Mouse (Mus musculus): Measurements from ENCODE around the gene Gm21885.

Gene Gm21885

DNA sequence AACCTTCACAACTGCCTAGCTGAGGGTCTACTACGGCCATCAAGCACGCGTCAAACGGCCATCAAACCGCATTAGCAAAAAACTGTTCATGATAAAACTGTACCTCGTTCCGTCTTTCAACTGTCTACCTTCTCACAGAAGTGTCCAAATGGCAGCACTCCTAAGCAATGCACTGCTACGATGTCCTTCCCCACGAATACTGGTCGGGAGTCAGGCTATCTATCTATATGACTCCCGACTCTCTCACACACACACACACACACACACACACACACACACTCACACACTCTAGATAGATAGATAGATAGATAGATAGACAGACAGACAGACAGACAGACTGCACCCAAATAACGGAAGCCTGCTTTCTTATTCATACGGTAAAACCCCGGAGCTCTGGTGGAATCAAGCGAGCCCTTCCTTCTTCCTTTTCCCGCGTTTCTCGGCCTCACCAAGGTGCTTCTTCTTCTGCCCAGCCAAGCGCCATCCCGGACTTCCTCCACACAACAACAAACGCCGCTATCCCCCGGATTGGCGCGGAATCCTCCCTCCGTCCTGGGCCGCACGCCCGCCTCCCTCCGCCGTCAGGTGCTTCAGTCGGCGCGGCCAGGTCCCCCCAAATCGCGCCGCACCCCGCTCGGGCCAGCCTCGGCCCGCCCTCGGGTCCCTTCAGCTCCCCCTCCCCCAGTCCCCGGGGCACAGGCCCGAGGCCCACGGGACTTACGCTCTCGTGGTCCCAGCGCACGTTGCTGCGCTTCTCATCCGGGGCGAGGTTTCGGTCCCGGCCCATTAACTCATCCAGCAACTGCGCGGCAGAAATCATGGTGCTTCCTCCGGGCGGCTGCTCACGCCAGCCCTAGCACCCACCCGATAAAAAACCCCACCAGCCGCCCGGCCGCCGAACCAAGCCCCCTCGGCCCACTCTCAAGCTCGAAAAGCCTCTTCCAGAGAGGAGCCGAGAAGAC is 39.6 kb downstream of the Gm21885 start:
- DNase-seq = no peak

DNA sequence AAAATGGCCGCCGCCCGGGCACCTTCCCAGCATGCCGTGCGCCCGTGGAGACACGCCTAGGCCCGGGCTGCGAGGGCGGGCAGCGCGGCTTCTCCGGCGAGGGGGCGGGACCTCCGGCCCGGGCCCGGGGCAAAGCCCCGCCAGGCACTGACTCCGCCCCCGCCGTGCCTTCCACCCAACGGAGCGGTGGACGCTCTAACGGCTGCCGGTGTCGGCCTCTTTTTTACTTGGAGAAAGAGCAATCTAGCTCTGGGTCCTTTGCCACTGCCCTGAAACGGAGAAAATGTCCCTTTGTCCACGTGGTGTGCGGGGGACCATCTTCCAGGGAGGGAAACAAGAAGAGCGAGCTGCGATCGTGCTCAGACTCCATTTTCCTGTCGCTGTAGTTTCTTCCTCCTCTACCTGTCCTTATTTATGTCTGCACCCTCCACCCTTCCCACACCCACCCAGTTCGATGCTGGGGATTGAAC is 40.3 kb downstream of the Gm21885 start, which contains the start of gene Luc7l3:
TSS of gene Luc7l3 (minus strand) at position 58 of the 470 bp plus-strand sequence.
- peak; percentile 96 for DNase-seq

DNA sequence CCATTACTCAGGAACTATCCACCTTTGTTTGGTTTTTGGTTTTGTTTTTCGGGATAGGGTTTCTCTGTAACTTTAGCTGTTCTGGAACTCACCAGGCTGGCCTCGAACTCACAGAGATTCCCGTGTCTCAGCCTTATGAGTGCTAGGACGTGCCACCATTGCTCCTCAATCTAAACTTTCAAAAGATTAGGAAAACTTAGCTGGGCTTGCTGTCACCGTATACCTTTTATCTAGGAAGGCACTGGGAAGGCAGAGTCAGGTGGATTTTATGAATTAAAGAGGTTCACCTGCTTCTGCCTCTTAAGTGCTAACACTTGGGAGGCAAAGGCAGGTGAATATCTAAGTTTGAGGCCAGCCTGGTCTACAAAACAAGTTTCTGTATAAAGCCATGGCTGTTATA is 41.0 kb downstream of the Gm21885 start:
- DNase-seq = no peak

DNA sequence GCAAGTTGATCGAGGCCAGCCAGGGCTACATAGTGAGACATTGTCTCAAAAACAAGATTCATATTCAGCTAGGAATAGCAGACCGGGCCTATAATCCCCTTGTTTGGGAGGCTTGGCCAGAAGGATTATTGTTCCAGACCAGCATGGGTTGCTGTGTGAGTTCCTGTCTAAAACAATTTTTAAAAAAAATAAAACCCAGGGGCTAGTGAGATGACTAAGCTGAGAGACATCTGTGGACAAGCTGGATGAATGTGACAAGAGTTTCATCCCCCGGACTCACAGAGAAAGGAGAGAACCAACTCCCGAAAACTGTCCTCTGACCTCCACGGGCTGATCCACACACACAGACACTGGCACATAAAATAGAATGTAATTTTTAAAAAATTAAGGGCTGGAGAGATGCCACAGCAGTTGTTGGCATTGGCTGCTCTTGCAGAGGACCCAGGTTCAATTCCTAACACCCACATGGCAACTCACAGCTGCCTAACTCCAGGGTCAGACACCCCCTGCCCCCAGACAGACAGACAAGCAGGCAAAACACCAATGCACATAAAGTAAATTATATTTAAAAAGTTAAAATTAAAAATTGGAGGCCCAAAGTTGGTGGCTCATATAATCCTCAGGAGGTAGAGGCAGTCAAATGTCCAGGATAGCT is 41.7 kb downstream of the Gm21885 start:
- no peak for DNase-seq

DNA sequence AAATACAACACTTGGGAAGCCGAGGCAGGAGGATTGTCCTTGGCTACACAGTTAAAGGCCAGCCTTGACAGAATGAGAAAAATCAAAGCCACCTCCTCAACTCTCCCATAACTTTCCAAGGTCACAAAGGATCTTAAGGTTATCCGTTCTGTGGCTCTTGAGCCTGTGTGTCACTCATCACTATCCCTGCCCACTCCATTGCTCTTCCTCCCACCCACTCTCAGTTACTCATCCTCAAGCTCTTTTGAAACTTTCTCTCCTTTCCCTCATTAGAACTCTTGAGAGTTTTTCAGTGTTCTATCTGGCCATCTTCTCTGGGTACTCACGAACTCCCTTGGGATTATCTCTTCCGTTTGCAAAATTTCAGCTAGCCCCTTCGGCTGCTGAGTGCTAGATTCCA is 42.9 kb downstream of the Gm21885 start:
- no peak for DNase-seq

DNA sequence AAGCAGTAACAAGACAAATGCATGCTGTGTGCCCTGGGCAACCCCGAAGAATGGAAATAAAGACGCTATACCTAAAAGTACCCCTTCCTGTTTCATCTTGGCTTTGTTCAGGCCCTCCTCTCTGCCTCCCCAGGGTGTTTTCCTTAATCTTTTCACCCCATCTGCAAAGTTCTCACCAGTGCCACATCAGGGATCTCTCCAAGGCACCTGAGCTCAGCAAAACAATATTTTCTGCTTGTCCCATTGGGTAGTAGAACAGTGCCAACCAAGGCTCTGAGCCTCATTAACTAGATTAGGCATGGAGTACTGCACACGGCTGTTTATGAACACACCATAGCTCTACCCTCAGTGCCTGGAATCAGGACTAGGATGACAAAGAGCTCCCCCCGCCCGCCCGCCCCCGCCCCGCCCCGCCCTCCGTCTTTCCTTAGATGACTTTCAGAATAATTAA is 45.3 kb downstream of the Gm21885 start:
- DNase-seq = no peak

DNA sequence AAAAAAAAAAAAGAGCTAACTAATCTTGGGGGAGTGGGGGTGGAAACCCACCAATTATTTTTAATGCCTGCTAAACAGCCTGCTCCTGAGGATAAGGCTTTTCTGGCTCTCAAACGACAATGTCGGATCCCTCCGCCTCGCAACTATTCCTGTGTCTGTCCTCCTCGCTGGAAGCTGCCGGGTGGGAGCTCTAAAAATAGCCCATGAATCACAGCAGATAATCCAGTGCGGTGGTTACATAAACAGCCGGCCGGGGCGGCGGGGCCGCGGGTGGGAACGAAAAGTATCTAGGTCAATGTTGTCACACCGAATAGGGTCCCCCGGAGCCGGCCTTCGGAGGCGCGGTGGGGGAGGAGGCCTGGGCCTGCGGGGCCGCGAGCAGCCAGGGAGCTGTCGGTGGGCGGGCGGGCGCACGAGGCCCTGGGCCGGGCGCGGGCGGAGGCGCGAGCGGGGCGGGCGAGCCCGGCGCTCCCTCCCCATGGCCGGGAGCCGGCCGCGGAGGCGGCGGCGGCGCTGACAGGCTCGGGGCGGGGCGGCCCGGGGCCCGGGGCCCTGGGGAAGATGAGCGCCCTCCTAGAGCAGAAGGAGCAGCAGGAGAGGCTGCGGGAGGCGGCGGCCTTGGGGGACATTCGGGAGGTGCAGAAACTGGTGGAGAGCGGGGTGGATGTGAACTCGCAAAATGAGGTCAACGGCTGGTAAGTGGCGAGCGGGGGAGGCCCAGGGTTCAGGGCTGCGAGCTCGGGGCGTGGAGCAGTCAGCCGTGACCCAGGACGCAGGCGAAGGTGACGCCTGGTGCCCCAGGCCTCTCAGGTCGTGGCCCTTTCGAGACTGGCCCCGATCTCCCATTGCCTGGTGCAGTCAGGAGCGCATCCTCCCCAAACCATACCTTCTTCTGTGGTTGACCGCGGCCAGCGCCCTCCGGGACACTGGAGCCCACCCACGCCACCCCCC is 46.3 kb downstream of the Gm21885 start, which contains the start of gene Ankrd40:
TSS of gene Ankrd40 (plus strand) at position 309 of the 951 bp plus-strand sequence.
- DNase-seq = peak; percentile 98

DNA sequence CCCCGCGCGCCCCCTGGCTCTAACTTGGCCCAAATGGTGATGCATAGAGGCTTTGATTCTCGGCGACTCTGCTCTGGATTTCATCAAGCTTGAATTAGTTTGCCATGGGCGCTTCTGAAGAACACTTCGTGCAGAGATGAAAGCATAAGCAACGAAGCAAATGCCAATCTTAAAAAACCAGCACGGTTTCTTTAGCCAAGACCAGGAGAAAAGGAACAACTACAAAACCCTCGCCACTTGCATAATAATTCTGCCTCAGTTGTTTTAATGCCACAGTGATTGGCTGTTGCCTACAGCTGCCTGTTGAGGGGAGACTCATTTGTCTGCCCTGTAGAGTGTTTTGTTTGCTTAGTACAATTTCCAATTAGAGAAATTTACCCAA is 47.0 kb downstream of the Gm21885 start:
- DNase-seq = peak; percentile 41

DNA sequence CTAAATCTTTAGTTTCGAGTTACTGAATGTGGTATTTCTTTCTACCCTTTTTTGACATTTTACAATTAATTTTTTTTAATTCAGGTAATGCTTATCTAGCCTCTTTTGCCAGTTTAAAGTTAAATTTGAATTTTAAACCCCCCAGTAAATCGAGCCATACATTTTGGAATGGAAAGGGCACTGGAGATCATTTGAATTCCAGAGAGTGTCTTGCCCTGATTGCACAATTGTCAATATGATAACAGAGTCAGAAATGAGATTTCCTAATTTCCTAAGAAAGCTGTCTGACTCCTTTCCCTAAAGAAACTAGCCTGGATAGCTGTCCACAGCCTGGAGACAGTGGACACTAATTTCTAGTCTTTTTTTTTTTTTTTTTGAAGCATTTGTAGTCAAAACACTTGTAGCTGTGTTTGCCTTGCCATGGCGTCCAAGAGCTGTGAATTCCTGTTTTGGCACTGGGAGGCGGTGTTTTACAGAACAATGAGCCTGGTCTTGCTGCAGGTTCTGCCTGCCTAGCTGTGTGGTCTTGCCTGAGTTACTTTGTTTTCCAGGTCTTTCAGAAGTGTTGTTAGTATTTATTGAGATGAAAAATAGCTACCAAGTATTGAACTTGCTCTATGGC is 47.7 kb downstream of the Gm21885 start:
- peak; percentile 68 for DNase-seq

DNA sequence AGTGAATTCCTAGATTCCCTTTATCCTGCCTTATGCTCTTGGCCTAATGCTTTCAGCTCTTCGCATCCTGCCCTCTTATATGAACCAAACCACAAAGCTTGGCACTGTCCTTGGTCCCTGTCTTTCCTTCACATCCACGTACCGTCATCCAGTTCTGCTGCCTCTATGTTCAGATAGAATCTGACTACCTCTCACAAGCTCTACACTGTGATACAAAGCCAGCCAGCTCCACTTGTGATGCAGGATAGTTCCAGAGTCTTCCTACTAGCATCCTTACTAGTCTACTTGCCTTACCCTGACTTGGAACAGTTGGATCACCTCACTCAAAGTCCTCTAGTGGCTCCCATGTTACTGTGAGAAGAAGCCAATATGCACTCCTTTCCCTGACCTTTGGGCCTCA is 48.5 kb downstream of the Gm21885 start:
- no peak for DNase-seq

DNA sequence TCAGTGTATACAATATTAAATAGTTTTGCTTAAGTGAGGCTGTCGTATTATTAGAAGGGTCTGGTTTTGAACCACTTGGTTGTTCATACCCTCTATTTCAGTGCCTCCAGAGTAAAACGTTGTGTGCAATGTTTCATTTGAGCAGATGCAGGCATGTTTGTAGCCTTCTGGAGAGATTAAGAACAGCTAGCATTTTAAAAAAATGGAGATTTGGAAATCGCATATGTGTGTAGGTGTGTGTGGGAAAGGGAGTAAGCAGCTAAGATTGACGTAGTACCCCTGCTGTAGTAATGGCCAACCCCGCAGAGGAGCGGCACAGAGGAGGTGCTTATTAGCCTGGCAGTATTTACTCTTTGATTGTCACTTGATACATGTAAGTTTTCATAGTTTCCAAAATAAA is 51.1 kb downstream of the Gm21885 start:
- peak; percentile 29 for DNase-seq

DNA sequence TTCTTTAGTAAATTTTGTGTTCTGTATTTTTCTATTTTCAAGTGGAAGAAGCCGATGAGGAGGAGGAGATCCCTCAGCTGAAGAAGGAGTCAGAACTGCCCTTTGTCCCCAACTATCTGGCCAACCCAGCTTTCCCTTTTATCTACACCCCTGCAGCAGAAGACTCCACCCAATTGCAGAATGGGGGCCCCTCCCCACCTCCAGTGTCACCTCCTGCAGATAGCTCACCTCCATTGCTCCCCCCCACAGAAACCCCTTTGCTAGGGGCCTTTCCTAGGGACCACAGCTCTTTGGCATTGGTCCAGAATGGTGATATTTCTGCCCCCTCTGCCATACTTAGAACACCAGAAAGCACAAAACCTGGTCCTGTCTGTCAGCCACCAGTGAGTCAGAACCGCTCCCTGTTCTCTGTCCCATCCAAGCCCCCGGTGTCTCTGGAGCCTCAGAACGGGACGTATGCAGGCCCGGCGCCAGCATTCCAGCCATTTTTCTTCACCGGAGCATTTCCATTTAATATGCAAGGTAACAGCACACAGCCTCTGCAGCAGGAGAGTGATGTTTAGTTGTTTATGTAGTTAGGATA is 52.8 kb downstream of the Gm21885 start:
- no peak for DNase-seq

All from right cerebral cortex, adult 18-20 months (tissue).